Mouse (Mus musculus) neural tube, embryonic 10.5 days (tissue): Measurements from ENCODE around the gene Cep85l.

Experiments
- DNase-seq: peaks from one replicate; pipeline ENCODE4 v3.0.0-alpha.2; 2017; ENCODE audit warnings: low spot score; ENCODE audit errors: extremely low spot score

Cep85l gene

GRCm38 (mm10) chr10:53379709-53380106 is at the start of gene Cep85l:
TSS of gene Cep85l (minus strand) at chr10:53379947.
- DNase-seq: peak; percentile 92

GRCm38 (mm10) chr10:53428695-53429447 is 49.1 kb upstream of the Cep85l start:
- DNase-seq: no peak

- DNase-seq: no peak
These were observed 46.8 kb upstream of the Cep85l start for GRCm38 (mm10) chr10:53426524-53426923.

- DNase-seq: no peak
These were observed 43.3 kb upstream of the Cep85l start for GRCm38 (mm10) chr10:53423091-53423490.

GRCm38 (mm10) chr10:53422206-53422605 is 42.5 kb upstream of the Cep85l start:
- no peak for DNase-seq

GRCm38 (mm10) chr10:53421613-53422012 is 41.9 kb upstream of the Cep85l start:
- DNase-seq: no peak

GRCm38 (mm10) chr10:53420069-53420468 is 40.3 kb upstream of the Cep85l start:
- no peak for DNase-seq

GRCm38 (mm10) chr10:53419139-53419935 is 39.6 kb upstream of the Cep85l start:
- no peak for DNase-seq

- DNase-seq: no peak
These were observed 37.3 kb upstream of the Cep85l start for GRCm38 (mm10) chr10:53417015-53417414.

GRCm38 (mm10) chr10:53416152-53416712 is 36.5 kb upstream of the Cep85l start:
- DNase-seq: no peak

GRCm38 (mm10) chr10:53415252-53415651 is 35.5 kb upstream of the Cep85l start:
- DNase-seq: no peak

- DNase-seq: no peak
These were observed 34.6 kb upstream of the Cep85l start for GRCm38 (mm10) chr10:53414092-53415085.

GRCm38 (mm10) chr10:53412936-53413335 is 33.2 kb upstream of the Cep85l start:
- DNase-seq: no peak

- DNase-seq: no peak
These were observed 32.4 kb upstream of the Cep85l start for GRCm38 (mm10) chr10:53412165-53412564.

GRCm38 (mm10) chr10:53410831-53411230 is 31.1 kb upstream of the Cep85l start:
- DNase-seq: no peak

- DNase-seq: no peak
These were observed 27.7 kb upstream of the Cep85l start for GRCm38 (mm10) chr10:53407422-53407821.

- DNase-seq: no peak
These were observed 27.1 kb upstream of the Cep85l start for GRCm38 (mm10) chr10:53406845-53407244.

GRCm38 (mm10) chr10:53402293-53402692 is 22.5 kb upstream of the Cep85l start:
- DNase-seq: no peak

- no peak for DNase-seq
These were observed 19.3 kb upstream of the Cep85l start for GRCm38 (mm10) chr10:53399053-53399452.

- DNase-seq: peak; percentile 56
These were observed 18.8 kb upstream of the Cep85l start for GRCm38 (mm10) chr10:53398540-53398902.
